8 mouse cellular contexts compared by ENCODE assay signal in genomic region chr10:41810564-41811455, GRCm38 (mm10). TPM values are rescaled to one million over a fixed set of nuclear protein-coding genes. Genes with fewer than 3 reads are reported as not detected.
DNase-seq lines count a peak whose midpoint lies in the region; ATAC-seq and TF ChIP-seq lines count a peak whose summit lies in the region.

No protein-coding gene starts in this region.

- no peak for TF ChIP-seq EP300 in MEL (IDR thresholded peaks at IDR 0.05; ENCODE audit: low read depth in 1 of 2, low read length in 2 of 2)

- no peaks in the 10 kb centered on the region for H3K9me3 ChIP-seq in MEL (replicated peaks; ENCODE audit: insufficient read depth, low read length)
- no peaks in the 10 kb centered on the region for H3K9me3 ChIP-seq in forebrain, embryonic 14.5 days (replicated peaks; ENCODE audit: control insufficient read depth, low read length)
- H3K9me3 ChIP-seq in liver, embryonic 16.5 days (replicated peaks; ENCODE audit: control insufficient read depth, low read length): no peaks in the 10 kb centered on the region

- H3K27me3 ChIP-seq in kidney, adult 2 months (replicated peaks; ENCODE audit: control insufficient read depth, insufficient read depth, low read length): no peaks in the 10 kb centered on the region
- H3K27me3 ChIP-seq in MEL (ENCODE audit: control insufficient read depth in 1 of 2, insufficient read depth in 2 of 2, low read length in 2 of 2): no peaks in the 10 kb centered on the region
- H3K27me3 ChIP-seq in forebrain, embryonic 14.5 days (replicated peaks; ENCODE audit: control insufficient read depth, insufficient read depth, low read length): no peaks in the 10 kb centered on the region
- H3K27me3 ChIP-seq in liver, embryonic 16.5 days (ENCODE audit: control insufficient read depth, insufficient read depth, low read depth, low read length): no peaks in the 10 kb centered on the region

- H3K4me1 ChIP-seq in kidney, adult 2 months (ENCODE audit: control insufficient read depth, insufficient read depth, low read length): no peaks in the 10 kb centered on the region; the same call in 1 of the 2 replicates
- H3K4me1 ChIP-seq in MEL (ENCODE audit: control insufficient read depth in 1 of 2, insufficient read depth in 2 of 2, low read length in 2 of 2): peaks cover 5 to 19% of the 10 kb centered on the region in 2 experiments
- H3K4me1 ChIP-seq in forebrain, embryonic 14.5 days (ENCODE audit: control insufficient read depth, insufficient read depth, low read length): peaks cover 22% of the 10 kb centered on the region
- peaks cover 27% of the 10 kb centered on the region for H3K4me1 ChIP-seq in liver, embryonic 16.5 days (ENCODE audit: control insufficient read depth, low read depth, low read length)

- peak overlapping the region; percentile 67 for H3K9ac ChIP-seq in MEL (ENCODE audit: control insufficient read depth, low read depth, low read length, poor library complexity, severe bottlenecking)
- H3K9ac ChIP-seq in forebrain, embryonic 14.5 days (ENCODE audit: low read length): peak overlapping the region; percentile 81
- H3K9ac ChIP-seq in liver, embryonic 16.5 days (ENCODE audit: low read depth, low read length): peak overlapping the region; percentile 93

- no peak for TF ChIP-seq POLR2A in kidney, adult 2 months (IDR thresholded peaks at IDR 0.05; ENCODE audit: low read depth, low read length)
- TF ChIP-seq POLR2A in MEL (IDR thresholded peaks at IDR 0.05; ENCODE audit: control insufficient read depth in 1 of 2, insufficient read depth in 1 of 2, low read depth in 1 of 2, low read length in 2 of 2, poor library complexity in 1 of 2): no peak

- peaks cover 18% of the 10 kb centered on the region for H3K79me2 ChIP-seq in MEL (ENCODE audit: control insufficient read depth, insufficient read depth, low read length, poor library complexity)

- peak overlapping the region; percentile 87 for H3K4me3 ChIP-seq in kidney, adult 2 months (ENCODE audit: insufficient read depth, low read depth, low read length)
- H3K4me3 ChIP-seq in MEL (ENCODE audit: control insufficient read depth in 1 of 2, insufficient read depth in 1 of 2, low read depth in 2 of 2, low read length in 2 of 2): peak overlapping the region; percentile 64 to 76
- peak overlapping the region; percentile 75 for H3K4me3 ChIP-seq in forebrain, embryonic 14.5 days (ENCODE audit: low read depth, low read length)
- peak overlapping the region; percentile 89 for H3K4me3 ChIP-seq in liver, embryonic 16.5 days (ENCODE audit: low read depth, low read length)

- peak; percentile 14 for DNase-seq in kidney, adult 2 months
- DNase-seq in kidney, postnatal 36 days: no peak
- peak; percentile 66 for DNase-seq in MEL (ENCODE audit: low read depth, low spot score)
- peak; percentile 14 for DNase-seq in forebrain, embryonic 14.5 days (ENCODE audit: low spot score)
- peak; percentile 21 for DNase-seq in yolk sac, embryonic 10.5 days (ENCODE audit: low spot score)
- no peak for DNase-seq in natural killer cell, adult 2 months (ENCODE audit: low spot score in 2 of 2)
- no peak for DNase-seq in layer of hippocampus, postnatal 10 days (ENCODE audit: low spot score in 2 of 2)

- no peaks in the 10 kb centered on the region for H3K36me3 ChIP-seq in kidney, adult 2 months (ENCODE audit: control insufficient read depth, insufficient read depth, low read length)
- H3K36me3 ChIP-seq in MEL (ENCODE audit: control insufficient read depth in 1 of 2, insufficient read depth in 2 of 2, low read length in 2 of 2): peaks cover 0 to 22% of the 10 kb centered on the region in 2 experiments; a peak in 2 of 4 replicates
- no peaks in the 10 kb centered on the region for H3K36me3 ChIP-seq in forebrain, embryonic 14.5 days (ENCODE audit: control insufficient read depth, insufficient read depth, low read length)
- no peaks in the 10 kb centered on the region for H3K36me3 ChIP-seq in liver, embryonic 16.5 days (ENCODE audit: control insufficient read depth, insufficient read depth)

- ATAC-seq in forebrain, embryonic 14.5 days: peak; percentile 11
- no peak for ATAC-seq in liver, embryonic 16.5 days (ENCODE audit: low read depth)

- H3K4me2 ChIP-seq in forebrain, embryonic 14.5 days (ENCODE audit: low read length): peak overlapping the region; percentile 68
- H3K4me2 ChIP-seq in liver, embryonic 16.5 days (ENCODE audit: low read depth, low read length): peak overlapping the region; percentile 92

- TF ChIP-seq CTCF in kidney, adult 2 months (conservative IDR thresholded peaks at IDR 0.05; ENCODE audit: insufficient read depth, insufficient read length, low read depth, low read length): no peak
- TF ChIP-seq CTCF in MEL (IDR thresholded peaks at IDR 0.05 in 2 of 3, conservative IDR thresholded peaks at IDR 0.05 in 1 of 3; ENCODE audit: control insufficient read depth in 1 of 3, insufficient read depth in 1 of 3, low read depth in 2 of 3, low read length in 3 of 3, poor library complexity in 1 of 3, severe bottlenecking in 1 of 3): no peak

- H3K27ac ChIP-seq in kidney, adult 2 months (ENCODE audit: insufficient read depth, low read depth, low read length): peak overlapping the region; percentile 22
- peak overlapping the region; percentile 38 for H3K27ac ChIP-seq in MEL (ENCODE audit: control insufficient read depth, low read depth, low read length)
- peak overlapping the region; percentile 94 for H3K27ac ChIP-seq in forebrain, embryonic 14.5 days (ENCODE audit: low read depth, low read length)
- H3K27ac ChIP-seq in liver, embryonic 16.5 days (ENCODE audit: low read length): peak overlapping the region; percentile 99

- TF ChIP-seq RAD21 in MEL (IDR thresholded peaks at IDR 0.05; ENCODE audit: low read depth, low read length): no peak

- WGBS in kidney, adult 2 months: under 1% methylated on average over 36 of the region's 36 CpGs
- under 1% methylated on average over 36 of the region's 36 CpGs for WGBS in forebrain, embryonic 14.5 days
- under 1% methylated on average over 36 of the region's 36 CpGs for WGBS in liver, embryonic 16.5 days (ENCODE audit: insufficient replicate concordance)

TF ChIP-seq in MEL, 35 proteins besides CTCF, POLR2A, EP300 and RAD21:
- TF ChIP-seq MAX (IDR thresholded peaks at IDR 0.05; ENCODE audit: low read length) (peak; percentile 79), ZKSCAN1 (IDR thresholded peaks at IDR 0.05; ENCODE audit: low read depth, low read length) (no peak), CHD1 (IDR thresholded peaks at IDR 0.05; ENCODE audit: low read depth, low read length) (peak; percentile 34; the same call in 1 of the 2 replicates), UBTF (IDR thresholded peaks at IDR 0.05; ENCODE audit: borderline replicate concordance, insufficient read depth, low read depth, low read length) (no peak), ETS1 (IDR thresholded peaks at IDR 0.05; ENCODE audit: low read depth, low read length) (no peak), MAZ (IDR thresholded peaks at IDR 0.05; ENCODE audit: low read depth, low read length) (no peak), TBP (IDR thresholded peaks at IDR 0.05; ENCODE audit: low read depth, low read length) (0 out of 2 replicates have a peak, but pooled peaks have one; percentile 7), SIN3A (IDR thresholded peaks at IDR 0.05; ENCODE audit: low read length) (peak; percentile 64), MXI1 (IDR thresholded peaks at IDR 0.05; ENCODE audit: low read depth, low read length) (peak; percentile 90)

RNA-seq across cellular contexts. Expression of gene Sesn1, which starts 1.1 kb away (rescaled TPM):
- 10.4 and 13.2 TPM in 2 replicates for polyA plus RNA-seq in kidney, adult 2 months (2012; rRNA removed)
- 11.7 and 13.2 TPM in 2 replicates for total RNA-seq in MEL (2012; rRNA removed)
- polyA plus RNA-seq in MEL (2012; ENCODE audit: insufficient read depth in 1 of 2, insufficient read length in 2 of 2, low read depth in 1 of 2, low replicate concordance in 2 of 2, missing spikeins in 1 of 2): 10 to 100 TPM in 1 of 2 experiments, not detected in 1; 11.7 TPM
- polyA plus RNA-seq in forebrain, embryonic 14.5 days (2014; fragmentation: Nextera tagmentation; extraction: Ambion mirVana): 55.3 and 61.5 TPM in 2 replicates
- 20.0 and 20.1 TPM in 2 replicates for polyA plus RNA-seq in liver, embryonic 16.5 days (2015; fragmentation: Nextera tagmentation; extraction: Ambion mirVana)
- 10 to 100 TPM; 28.7 to 31.4 TPM for total RNA-seq in layer of hippocampus, postnatal 10 days (2021)

RNA-seq across cellular contexts. Expression of gene Cep57l1, which starts 1.1 kb away (rescaled TPM):
- 1.6 and 1.9 TPM in 2 replicates for polyA plus RNA-seq in kidney, adult 2 months (2012; rRNA removed)
- total RNA-seq in MEL (2012; rRNA removed): 14.2 and 16.7 TPM in 2 replicates
- 10 to 100 TPM in 1 of 2 experiments, not detected in 1; 19.2 TPM for polyA plus RNA-seq in MEL (2012; ENCODE audit: insufficient read depth in 1 of 2, insufficient read length in 2 of 2, low read depth in 1 of 2, low replicate concordance in 2 of 2, missing spikeins in 1 of 2)
- 14.8 and 16.8 TPM in 2 replicates for polyA plus RNA-seq in forebrain, embryonic 14.5 days (2014; fragmentation: Nextera tagmentation; extraction: Ambion mirVana)
- polyA plus RNA-seq in liver, embryonic 16.5 days (2015; fragmentation: Nextera tagmentation; extraction: Ambion mirVana): 10.3 and 13.6 TPM in 2 replicates
- 1 to 10 TPM; 7.5 to 7.9 TPM for total RNA-seq in layer of hippocampus, postnatal 10 days (2021)

Comparison
In these comparisons a context has a peak if more than half of its experiments do, and no peak if none do; other contexts are left out.
1. DNase-seq: peak in kidney, adult 2 months (single experiment), MEL (single experiment), forebrain, embryonic 14.5 days (single experiment) and yolk sac, embryonic 10.5 days (single experiment); none in kidney, postnatal 36 days (0 of 2), natural killer cell, adult 2 months (0 of 2) and layer of hippocampus, postnatal 10 days (0 of 2).
2. H3K27ac ChIP-seq: peak in every context shown above with its lines; median percentile 99 in liver, embryonic 16.5 days; 94 in forebrain, embryonic 14.5 days; 38 in MEL; 22 in kidney, adult 2 months.
3. Peak in every context shown above with its lines, with median percentiles within 50 percentile points of each other: H3K4me3 ChIP-seq and H3K9ac ChIP-seq.